Mouse (Mus musculus): ENCODE data around the gene Vmn2r84. TPM values are rescaled to one million over a fixed set of nuclear protein-coding genes. Genes with fewer than 3 reads are reported as not detected.

The Vmn2r84 gene
- polyA plus RNA-seq (2015; fragmentation: Nextera tagmentation; extraction: Ambion mirVana) = not detected in 2 replicates

DNA sequence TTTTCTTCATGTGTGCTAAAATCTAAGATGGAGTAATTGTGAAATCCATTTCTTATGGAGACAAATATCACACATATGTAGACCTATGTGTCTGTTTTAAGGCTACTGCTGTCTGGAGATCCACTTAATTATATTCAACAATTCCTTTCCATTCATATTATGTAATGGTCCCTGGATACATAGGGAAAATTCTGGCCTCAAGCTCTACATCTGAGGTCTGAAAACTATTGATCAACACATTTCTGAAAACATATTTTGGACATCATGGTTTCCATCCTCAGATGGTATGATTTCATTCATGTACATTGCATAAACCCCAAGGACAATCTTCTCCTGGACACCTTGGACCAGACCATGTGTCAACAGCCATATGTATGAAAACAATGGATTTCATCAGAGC, at the start of gene Vmn2r84:
Gene Vmn2r84, minus strand, starts transcription at position 101 of the 400 bp plus-strand sequence.

DNA sequence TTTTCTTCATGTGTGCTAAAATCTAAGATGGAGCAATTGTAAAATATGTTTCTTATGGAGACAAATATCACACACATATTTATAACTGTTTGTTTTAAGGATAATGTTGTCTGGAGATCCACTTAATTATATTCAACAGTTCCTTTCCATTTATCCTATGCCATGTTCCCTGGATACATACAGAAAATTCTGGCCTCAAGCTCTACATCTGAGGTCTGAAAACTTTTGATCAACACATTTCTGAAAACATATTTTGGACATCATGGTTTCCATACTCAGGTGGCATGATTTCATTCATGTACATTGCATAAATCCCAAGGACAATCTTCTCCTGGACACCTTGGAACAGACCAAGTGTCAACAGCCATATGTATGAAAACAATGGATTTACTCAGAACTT, 35.5 kb upstream of the Vmn2r84 start, which contains the start of gene Vmn2r85:
Gene Vmn2r85, minus strand, starts transcription at position 101 of the 400 bp plus-strand sequence.

Other genes starting within 250 kb of the Vmn2r84 start
- not detected in 2 replicates for gene Olfr825, start 227.6 kb downstream of the Vmn2r84 start, polyA plus RNA-seq (2015; fragmentation: Nextera tagmentation; extraction: Ambion mirVana)
- gene Olfr826, start 210.1 kb downstream of the Vmn2r84 start, polyA plus RNA-seq (2015; fragmentation: Nextera tagmentation; extraction: Ambion mirVana) = not detected in 2 replicates
- gene Olfr827, start 179.9 kb downstream of the Vmn2r84 start, polyA plus RNA-seq (2015; fragmentation: Nextera tagmentation; extraction: Ambion mirVana) = not detected in 2 replicates
- gene Neurod4, start 114.1 kb downstream of the Vmn2r84 start, polyA plus RNA-seq (2015; fragmentation: Nextera tagmentation; extraction: Ambion mirVana) = 0.06 and 0.18 TPM in 2 replicates
- gene Tespa1, start 71.5 kb downstream of the Vmn2r84 start, polyA plus RNA-seq (2015; fragmentation: Nextera tagmentation; extraction: Ambion mirVana) = 0.90 TPM in 2 replicates
- not detected in 2 replicates for gene Vmn2r85, start 35.4 kb upstream of the Vmn2r84 start, polyA plus RNA-seq (2015; fragmentation: Nextera tagmentation; extraction: Ambion mirVana)
- gene Vmn2r86, start 61.7 kb upstream of the Vmn2r84 start, polyA plus RNA-seq (2015; fragmentation: Nextera tagmentation; extraction: Ambion mirVana) = not detected in 2 replicates
- not detected in 2 replicates for gene Vmn2r87, start 103.1 kb upstream of the Vmn2r84 start, polyA plus RNA-seq (2015; fragmentation: Nextera tagmentation; extraction: Ambion mirVana)

All from adrenal gland, postnatal 0 days (tissue).